Mouse (Mus musculus): ENCODE data around the gene Znhit2. TPM values are rescaled to one million over a fixed set of nuclear protein-coding genes. Genes with fewer than 3 reads are reported as not detected.

The Znhit2 gene
- total RNA-seq, 2 experiments from 2014 or later: 37.0 to 41.3 TPM

DNA sequence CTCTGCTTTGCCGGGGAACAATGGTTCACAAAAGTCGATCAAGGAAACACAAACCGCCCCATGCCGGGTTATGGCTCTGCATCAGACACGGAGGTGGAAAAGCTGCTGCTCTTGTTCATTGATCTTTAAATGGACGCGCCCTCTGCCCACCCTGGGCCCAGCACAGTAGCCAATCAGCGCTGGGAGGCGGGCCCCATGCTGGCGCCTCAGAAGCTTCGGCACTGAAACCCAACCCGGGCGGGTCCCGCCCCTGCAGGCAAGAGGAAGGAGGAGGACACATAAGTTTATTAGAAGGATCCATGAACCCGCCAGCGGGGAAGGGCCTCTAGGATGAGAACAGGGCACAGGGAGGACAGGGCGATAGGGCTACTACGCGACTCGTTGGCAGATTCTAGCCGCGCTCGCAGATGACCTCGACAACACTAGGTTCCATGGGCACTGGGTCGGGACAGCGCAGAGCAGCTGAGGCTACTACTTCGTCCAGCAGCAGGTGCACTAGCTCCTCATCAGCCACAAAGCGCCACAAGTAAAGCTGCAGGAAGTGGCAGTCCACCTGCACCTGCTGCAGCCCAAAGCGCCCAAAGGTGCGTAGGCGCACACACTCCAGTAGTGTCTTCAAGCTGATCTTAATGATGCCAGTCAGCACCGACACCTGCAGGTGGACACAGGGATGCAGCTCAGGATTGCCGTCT lies 6.9 kb downstream of the Znhit2 start, which contains the start of gene Tm7sf2:
TSS of gene Tm7sf2 (minus strand) at position 650 of the 692 bp plus-strand sequence.
- DNase-seq (ENCODE audit: extremely low spot score in 1 of 2, low spot score in 2 of 2): peak; percentile 91 to 94
- intact Hi-C loops (cut with DNase I): no loop called here

DNA sequence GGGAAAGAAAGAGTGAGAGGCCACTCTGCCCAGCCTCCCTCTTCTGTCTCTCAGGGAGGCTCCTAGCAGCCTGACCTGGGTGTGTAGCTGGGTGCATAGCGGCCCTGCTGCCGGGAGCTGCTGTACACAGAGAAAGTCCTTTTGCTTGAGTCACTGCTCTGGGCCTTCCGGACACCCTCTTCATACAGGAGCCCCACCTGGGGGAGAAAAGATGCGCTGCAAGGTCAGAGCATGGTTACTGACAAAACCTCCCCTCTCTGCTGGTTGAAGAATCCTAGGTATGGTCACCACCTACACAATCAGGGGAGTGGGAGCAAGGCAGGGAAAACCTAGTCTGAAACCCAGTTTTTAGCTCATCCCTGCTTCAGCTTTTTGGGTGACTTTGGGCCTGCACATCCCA lies 8.0 kb downstream of the Znhit2 start:
- no peak for DNase-seq (ENCODE audit: extremely low spot score in 1 of 2, low spot score in 2 of 2)
- intact Hi-C loops (cut with DNase I): no loop called here

DNA sequence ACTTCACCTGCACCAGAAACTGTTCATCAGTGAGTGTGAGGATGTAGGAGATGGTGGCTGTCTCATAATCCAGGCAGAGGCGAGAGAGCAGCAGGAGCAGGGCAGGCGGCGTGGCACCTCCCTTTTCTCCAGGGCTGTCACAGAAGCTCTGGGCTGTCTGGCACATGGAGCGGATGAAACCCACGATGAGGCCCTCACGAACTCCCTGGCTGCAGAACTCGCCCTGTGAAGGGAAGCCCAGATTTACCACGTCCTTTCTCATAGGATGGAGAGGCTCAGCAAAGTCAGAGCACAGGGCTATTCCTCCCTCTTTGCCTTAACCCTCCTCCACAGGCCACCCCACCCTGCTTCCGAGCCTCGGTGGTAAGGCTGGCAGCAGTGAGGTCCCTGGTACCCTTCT lies 8.9 kb downstream of the Znhit2 start:
- intact Hi-C loops (cut with DNase I): no loop called here
- no peak for DNase-seq (ENCODE audit: extremely low spot score in 1 of 2, low spot score in 2 of 2)

DNA sequence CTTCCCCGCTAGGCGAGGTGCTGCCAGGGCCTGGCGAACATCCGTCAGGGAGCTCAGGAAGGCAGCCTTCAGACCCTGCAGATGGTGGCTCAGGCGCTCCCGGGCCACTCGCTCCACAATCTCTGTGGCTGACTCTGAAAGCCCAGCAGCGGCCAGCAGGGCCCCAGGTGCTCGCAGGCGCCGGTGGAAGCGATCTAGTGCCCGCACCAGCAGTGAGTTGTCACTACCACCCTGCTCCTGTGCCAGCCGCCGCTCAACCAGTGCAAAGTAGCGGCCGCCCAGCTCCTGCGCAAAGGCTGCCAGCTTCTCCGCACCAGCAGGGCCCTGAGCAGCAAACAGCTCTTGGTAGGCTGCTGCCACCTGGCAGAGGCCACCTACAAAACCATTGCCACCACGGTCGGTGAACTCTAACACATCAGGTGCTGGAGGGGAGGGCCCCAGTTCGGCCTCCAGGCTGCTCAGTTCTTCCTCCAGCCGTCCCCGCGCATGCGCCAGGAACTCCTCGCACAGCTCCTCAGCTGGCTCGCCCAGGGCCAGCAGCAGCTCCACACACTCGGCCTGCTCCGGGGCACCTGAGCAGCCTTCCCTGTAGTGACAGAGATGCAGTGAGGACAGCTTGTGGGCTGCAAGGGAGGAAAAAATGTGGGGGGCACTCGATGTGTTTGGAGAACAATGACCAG lies 9.7 kb downstream of the Znhit2 start:
- DNase-seq (ENCODE audit: extremely low spot score in 1 of 2, low spot score in 2 of 2): no peak
- intact Hi-C loops (cut with DNase I): no loop called here

DNA sequence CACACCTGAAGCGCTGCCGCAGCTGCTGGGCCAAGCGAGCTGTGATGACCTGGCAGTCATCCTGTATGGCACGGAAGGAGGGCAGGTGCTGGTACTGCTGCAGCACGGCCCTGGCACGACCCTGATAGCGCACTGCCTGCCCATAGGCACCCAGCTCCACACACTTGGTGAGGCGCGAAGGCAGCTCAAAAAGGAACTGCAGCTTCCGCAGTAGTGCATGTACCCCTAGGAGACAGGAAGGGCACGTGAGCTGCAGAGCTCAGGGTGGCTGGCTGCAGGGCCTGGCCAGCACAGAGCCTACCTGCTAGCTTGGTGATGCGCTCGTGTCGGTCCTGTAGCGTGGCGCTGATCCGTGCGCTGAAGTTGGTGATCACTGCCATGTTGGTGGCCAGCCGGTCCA lies 10.3 kb downstream of the Znhit2 start:
- DNase-seq (ENCODE audit: extremely low spot score in 1 of 2, low spot score in 2 of 2): no peak
- intact Hi-C loops (cut with DNase I): no loop called here

DNA sequence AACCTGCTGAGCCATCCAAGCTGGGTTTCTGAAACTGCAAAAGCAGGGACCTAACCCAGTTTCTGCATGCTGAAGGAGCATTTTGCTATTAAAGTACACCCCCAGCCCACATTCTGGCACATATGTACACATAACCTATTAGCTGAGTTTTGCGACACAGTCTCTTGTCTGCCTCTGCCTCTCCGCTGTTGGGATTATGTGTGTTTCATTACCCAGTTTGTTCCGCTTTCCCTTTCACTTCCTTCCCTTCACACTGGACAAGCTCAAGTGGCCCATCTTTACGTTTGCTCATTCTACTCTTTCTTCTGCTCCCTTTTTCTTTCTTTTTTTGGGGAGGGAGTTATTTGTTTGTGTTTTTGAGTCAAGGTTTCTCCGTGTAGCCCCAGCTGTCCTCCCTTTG lies 12.9 kb downstream of the Znhit2 start:
- DNase-seq (ENCODE audit: extremely low spot score in 1 of 2, low spot score in 2 of 2): no peak

DNA sequence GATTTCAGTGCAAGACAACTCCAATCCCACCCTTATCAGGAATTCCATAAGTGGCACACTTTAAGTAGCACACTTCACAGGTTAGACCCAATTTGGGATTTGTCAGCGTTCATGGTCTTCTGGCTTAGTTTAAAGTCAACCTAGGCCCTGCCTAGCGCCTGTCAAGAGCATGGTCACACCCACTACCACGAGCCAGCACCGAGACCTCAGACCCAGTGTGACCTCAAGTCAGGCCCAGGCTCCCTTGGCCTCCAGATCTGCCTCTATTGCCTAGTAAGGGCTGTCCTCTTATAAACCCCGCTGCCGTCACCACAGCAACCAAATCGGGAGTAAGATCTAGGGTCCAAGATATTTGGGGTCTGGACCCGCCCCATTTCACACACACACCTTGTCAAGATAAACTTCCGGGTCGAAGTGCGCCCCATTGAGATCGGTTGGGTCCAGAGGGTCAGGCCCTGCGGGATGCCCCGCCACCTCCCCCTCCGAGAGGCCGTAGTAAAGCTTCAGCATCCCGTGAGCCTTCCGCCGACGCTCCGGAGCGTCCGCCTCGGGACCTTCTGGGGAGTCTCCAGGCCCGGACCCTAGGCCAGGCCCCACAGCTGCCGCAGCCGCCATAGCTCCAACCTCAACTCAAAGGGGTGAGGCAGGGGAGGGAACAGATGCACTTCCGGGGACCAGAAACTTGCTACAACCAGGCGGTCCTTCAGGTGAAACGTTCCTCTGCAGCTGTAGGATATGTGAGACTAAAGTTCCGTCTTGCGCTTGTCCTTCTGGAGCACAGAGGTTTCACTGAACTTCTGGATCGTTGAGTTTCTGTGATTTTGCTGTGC lies 15.8 kb downstream of the Znhit2 start, which contains the start of gene Vps51:
TSS of gene Vps51 (minus strand) at position 668 of the 830 bp plus-strand sequence.
- intact Hi-C loops (cut with DNase I): loop anchor here (5.0 kb wide), 1 partner anchor 41 kb away; the partner anchor contains the start of gene Sac3d1
- peak; percentile 86 to 89 for DNase-seq (ENCODE audit: extremely low spot score in 1 of 2, low spot score in 2 of 2)

More for the DNA sequence above, 12.9 kb downstream of the Znhit2 start:
- intact Hi-C loops (cut with DNase I): no loop called here

DNA sequence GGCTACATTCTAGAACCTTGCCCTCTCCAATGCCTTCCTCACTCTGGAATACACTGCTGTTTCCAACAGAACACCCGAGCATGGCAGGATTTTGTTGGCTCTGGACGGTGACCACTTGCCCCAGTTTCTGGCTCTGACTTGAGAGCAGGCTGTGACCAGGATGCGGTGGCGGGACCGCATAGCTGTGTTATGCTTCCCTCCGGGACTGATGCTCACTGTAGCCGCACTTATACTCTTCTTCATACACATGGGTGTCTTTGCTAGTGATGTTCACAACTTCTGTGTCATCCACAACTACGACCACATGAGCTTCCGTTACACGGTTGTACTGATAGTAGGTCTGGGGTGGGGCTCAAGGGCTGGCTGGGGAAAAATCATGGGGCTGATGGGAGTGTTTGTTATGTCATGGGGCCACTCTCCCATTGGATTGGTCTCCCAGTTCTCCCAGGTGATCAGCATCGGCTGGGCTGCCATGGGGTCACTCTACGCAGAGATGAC lies 19.0 kb downstream of the Znhit2 start, which contains the start of gene Tmem262:
TSS of gene Tmem262 (plus strand) at position 51 of the 498 bp plus-strand sequence.
- no peak for DNase-seq (ENCODE audit: extremely low spot score in 1 of 2, low spot score in 2 of 2)
- intact Hi-C loops (cut with DNase I): loop anchor here (5.0 kb wide), 1 partner anchor 37 kb away; the partner anchor contains the start of gene Sac3d1

DNA sequence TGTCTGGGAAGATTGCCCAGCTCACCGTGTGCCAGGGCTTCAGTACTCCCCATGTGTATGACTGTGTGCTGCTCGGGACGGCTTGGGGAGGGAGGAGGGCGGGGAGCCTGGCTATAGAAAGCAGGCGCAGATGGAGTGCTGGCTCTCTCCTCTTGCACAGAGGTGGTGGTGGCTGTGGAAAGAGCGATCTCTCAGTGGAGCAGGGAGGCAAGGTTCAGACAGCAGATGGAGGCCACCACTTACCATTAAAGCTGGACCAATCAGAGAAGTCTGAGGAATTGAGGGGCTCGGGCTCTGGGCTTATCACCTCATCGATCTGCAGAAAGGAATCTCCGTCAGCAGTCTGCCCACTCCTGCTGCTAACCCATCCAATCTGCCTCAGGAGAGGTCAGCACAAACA lies 21.2 kb downstream of the Znhit2 start, which contains the start of gene Gm28374:
TSS of gene Gm28374 (minus strand) at position 101 of the 400 bp plus-strand sequence.
- intact Hi-C loops (cut with DNase I): no loop called here
- no peak for DNase-seq (ENCODE audit: extremely low spot score in 1 of 2, low spot score in 2 of 2)

DNA sequence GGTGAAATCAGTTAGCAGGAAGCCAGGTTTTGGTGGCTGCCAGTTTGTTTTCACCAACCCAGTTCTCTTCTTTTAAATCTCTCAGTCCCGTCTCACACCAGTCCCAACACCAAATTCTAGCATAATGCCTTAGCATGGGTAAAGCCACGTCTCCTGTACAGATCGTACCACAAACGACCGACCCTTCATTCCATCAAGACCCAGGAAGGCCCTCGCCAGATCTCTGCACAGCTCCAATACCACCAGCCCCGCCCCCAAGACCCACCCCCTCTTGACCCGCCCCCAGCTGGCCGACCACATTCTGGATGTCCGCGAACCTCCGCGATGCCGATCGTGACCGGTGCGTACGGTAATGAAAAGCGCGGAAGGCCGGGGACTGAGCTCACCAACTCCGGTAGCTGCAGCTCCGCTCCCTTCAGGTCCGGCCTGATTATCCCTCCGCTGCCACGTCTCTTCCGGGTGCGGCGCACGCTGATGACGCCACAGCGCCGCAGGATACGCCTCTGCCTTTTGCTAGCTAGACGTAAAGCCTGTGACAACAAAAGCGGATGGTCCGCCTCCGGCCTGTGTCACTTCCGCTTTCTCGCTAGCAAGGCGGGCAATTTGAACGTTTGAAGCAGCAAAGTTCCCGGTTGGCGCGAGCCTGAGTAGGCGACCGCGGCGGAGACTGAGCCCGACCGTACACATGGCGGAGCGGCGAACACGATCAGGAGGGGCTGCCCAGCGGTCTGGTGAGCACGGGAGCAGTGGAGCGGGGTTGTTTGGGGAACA lies 23.7 kb downstream of the Znhit2 start, which contains the start of the genes Zfpl1 and Cdca5:
TSS of gene Zfpl1 (minus strand) at position 479 of the 771 bp plus-strand sequence.
TSS of gene Cdca5 (plus strand) at position 506 of the 771 bp plus-strand sequence.
- DNase-seq (ENCODE audit: extremely low spot score in 1 of 2, low spot score in 2 of 2): peak; percentile 97
- intact Hi-C loops (cut with DNase I): no loop called here

DNA sequence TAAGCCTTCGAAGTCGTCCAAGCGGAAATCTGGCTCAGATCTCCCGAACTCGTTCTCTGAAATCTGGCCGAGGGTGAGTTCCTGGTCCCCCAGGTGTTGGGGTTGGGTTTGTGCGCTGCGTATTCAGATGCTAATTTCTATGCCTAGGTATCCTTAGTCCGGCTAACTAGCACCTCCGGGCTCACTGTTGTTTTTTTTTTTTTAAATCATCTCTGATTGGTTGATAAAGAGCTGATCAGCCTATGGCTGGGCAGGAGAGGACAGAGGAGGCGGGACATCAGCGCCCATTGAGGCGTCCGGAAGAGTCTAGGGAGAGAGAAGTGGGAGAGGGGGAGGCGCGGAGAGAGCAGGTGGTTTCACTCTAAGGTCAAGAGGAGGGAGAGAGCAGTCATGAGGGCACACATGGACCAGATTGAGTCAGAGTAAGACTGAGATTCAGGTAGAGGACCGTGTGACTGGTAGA lies 24.5 kb downstream of the Znhit2 start:
- intact Hi-C loops (cut with DNase I): no loop called here

DNA sequence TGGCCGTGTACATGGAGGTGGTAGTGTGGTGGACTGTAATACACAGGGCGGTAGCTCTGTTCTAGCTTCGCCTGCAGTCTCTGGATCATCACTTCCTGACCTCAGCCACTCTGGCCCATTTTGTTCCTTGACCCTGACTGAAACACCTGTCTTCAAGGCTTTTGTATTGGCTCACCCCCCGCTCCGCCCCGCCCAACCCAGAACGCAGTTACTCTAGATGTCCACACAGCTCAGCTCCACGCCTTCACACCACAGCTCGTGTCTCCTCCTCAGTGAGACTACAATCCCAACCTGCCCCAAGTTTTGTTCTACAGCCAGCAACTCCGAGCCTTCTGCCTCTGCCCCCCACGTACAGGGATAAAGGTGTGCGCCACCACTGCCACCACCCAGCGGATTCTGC lies 27.8 kb downstream of the Znhit2 start:
- no peak for DNase-seq (ENCODE audit: extremely low spot score in 1 of 2, low spot score in 2 of 2)
- intact Hi-C loops (cut with DNase I): no loop called here

More for the DNA sequence above, 24.5 kb downstream of the Znhit2 start:
- DNase-seq (ENCODE audit: extremely low spot score in 1 of 2, low spot score in 2 of 2): peak in 1 of 2 experiments; percentile 69

DNA sequence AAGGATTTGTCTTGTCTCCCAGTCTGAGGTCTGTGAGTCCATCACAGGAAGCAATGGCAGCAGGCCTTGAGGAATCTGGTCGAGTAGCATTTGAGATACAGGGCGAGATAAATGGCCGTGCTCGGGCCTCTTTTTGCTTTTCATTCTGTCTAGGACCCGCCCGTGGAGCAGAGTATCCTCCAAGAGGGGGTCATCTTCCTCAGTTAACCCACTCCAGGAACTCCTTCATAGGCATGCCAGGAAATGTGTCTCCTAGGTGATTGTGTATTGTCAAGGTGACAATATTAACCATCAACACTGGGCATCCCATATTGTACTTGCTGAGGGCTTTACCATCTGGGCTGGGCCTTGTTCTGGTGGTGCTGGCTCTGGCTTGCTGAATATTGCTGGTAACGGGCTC lies 33.1 kb downstream of the Znhit2 start, which contains the start of gene AC131692.1:
TSS of gene AC131692.1 (plus strand) at position 301 of the 400 bp plus-strand sequence.
- intact Hi-C loops (cut with DNase I): no loop called here
- DNase-seq (ENCODE audit: extremely low spot score in 1 of 2, low spot score in 2 of 2): no peak

DNA sequence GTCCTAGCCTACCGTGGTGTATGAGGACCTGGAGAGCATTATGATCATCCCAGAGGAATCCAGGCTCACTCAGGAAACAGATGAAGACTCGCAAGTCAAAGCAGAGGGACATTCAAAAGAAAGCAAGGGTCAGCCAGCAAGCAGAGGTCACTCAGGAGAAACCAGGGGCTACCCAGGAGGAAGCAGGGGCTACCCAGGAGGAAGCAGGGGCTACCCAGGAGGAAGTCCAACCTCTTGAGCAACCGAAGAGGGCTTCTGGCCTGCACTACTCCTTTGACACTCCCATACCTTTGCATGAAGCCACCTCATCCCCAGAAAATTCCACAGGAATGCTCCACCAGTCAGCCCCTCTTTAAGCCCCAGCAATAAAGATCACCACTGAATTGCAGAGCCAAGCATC lies 36.9 kb downstream of the Znhit2 start:
- intact Hi-C loops (cut with DNase I): no loop called here
- DNase-seq (ENCODE audit: extremely low spot score in 1 of 2, low spot score in 2 of 2): no peak

DNA sequence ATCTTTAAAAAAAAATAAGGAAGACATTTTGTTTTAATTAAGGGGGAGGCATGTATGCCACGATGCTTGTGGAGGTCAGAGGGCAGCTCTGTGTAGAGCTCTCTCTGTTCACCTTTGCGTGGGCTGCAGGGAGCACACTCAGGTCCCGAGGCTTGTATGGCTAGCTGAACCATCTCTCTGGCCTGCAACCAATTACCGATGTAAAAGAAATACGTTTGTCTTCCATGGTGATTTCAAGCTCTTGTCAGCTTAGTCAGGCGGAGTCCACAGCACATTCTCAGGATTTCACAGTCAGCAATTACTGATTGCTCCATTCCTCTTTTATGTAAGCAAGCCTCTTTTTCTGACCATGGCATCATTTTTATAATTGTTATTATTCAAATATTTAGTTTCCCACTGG lies 40.2 kb downstream of the Znhit2 start:
- DNase-seq (ENCODE audit: extremely low spot score in 1 of 2, low spot score in 2 of 2): no peak
- intact Hi-C loops (cut with DNase I): no loop called here

DNA sequence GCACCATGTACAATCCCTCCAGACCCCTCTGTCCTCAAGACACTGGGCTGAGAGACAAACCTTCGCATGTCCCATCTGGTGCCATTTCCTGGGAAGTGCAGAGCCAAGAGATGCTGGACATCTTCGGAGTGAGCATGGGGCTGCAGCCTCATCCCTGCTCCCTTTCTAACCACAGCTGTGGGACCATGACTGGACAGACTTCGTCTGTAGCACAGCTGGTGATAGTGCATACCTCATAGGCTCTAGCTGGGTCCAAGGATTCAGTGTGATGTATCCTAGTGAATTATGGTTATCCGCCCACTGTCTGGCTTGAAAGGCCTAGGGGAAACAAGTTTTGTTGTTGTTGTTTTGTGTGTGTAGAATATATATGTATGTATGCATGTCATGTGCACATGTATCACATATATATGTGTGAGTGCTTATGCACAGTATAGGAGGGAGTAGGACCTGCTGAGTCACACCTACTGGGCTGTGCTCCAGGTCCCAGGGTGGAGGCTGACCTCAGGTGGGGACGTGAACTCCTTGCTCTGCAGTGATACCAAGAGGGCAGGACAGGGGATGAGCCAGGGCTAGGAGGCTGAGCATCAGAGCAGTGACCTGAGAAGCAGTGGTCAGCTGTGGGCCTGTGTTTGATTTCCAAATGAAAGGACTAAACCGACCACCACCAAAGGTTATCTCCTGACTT lies 41.3 kb downstream of the Znhit2 start:
- DNase-seq (ENCODE audit: extremely low spot score in 1 of 2, low spot score in 2 of 2): no peak
- intact Hi-C loops (cut with DNase I): no loop called here

DNA sequence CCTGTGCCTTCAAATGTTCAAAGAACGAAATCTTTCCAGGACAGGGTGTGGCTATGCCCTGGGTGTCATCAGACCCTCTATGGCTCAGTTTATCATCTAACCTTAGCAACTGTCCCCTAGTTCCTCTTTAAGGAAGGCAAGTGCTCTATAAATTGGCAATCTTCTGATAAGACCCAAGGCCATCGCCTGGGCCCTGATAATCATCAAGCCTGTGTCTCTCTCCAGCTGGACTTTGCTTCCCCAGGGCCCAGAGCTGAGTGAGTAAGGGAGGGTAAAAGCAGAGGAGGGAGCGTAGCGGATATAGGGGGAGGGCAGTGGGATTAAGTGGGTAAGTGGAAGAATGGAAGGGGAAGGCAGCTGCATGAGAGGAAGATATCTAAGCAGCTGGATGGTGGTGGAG lies 43.5 kb downstream of the Znhit2 start:
- DNase-seq (ENCODE audit: extremely low spot score in 1 of 2, low spot score in 2 of 2): no peak
- intact Hi-C loops (cut with DNase I): no loop called here
